Mouse (Mus musculus): ENCODE results near the gene Psmd6.

The Psmd6 gene

DNA sequence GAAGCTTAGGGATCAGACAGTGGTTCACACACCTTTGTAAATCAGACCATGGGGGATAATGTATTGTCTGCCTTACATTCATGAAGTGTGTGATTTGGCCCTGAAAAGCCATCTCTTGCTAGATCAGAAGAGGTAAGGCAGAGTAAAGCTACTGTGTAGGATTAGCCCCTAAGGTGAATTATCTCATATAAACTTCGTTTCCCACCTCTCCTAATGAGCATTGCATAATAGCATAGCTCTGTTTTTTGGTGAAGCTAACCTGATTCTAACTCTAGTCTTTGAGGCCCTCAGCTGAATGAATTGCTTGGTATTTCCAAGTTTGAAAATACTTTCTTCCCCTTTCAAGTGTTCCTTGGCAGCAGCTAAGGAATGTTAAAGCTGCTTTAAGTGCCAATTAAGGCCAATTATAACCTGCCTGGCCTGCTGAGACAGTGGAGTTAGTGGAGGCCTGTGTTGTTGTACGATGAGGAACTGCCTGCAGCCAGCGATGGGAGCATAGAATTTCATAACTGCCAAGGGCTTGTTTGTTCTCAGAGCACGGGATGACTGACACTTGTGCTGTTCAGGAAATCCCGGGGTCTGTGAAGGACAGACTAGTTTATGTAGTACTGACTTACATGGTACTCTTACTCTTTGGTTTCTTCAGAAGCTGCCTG, 56.2 kb downstream of the Psmd6 start:
- no peak for DNase-seq

DNA sequence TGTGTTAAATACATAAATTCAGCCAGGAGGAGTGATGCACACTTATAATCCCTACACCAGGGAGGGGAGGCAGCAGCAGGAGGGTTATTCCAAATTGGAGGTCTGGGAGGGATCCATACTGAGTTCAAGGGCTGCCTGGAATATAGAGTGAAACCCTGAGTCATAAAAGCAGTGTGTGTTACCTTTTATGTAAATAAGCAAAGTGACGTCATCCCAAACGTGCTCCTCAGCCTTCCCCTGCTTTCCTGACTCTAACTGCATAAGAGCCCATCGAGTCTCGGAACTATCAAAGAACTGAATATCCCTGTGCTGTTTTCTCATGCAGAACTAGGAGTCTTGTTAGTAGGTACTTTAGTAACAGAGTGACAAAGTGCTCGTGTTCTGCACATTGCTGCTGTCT, 57.4 kb downstream of the Psmd6 start:
- DNase-seq, result no peak

DNA sequence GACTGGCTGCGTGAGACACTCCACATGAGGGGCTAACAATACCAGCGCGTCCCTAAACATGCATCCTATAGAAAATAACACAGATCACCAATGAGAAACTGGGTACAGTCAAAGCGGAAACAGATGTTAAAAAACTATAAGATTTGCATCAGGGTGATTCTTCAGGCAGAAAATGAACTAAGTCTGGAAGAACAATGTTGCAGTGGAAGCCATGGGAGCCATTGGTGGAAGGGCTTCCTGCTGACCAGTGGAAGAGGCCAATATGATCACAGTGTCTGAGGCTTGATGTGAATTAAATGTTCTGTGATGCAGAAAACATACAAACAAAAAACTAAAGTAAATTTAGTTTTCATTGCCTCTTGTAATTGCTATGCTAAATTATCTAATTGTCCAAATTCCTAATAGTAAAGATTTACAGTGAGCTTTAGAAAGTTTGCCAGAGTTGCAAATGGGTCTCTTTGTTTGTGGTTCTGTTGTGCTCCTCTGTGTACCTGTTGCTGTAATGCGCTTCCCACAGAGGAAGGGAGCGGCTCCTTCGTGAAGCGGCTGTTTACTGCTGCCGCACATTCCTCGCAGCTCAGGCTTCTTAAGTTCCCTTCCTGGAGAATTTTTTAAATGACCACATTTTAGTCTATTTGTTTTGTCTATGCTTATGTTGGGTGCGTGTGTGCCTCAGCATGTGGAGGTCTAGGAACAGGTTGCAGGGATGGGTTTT, 58.1 kb downstream of the Psmd6 start:
- DNase-seq, result no peak
